Mouse (Mus musculus): ENCODE results near the gene Abca8a. TPM values are rescaled to one million over a fixed set of nuclear protein-coding genes. Genes with fewer than 3 reads are reported as not detected.
"Not testable (repeated sequence)": the region's sequence is repeated elsewhere in the genome, so short reads cannot be mapped to it uniquely, and the experiment has no call there.

The Abca8a gene
- total RNA-seq, 2 experiments from 2014 or later = 24.7 to 30.4 TPM

DNA sequence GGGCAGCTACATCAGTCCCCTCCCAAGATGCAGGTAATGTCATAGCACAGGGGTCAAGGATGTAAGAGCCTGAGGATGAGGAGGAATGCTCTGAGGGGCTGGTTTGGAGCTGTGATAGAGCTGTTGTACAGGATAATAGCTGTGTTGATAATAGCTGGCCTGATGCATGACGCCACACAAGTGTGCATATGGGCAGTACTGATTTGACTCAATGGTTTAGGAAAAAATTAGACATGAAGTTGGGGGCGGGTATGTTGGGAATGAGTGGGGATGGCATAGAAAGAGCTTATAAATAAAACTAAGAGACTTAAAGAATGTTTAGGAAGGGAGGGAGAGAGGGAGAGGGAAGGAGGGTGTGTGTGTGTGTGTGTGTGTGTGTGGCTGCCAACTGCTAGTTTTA, 105.5 kb downstream of the Abca8a start:
- intact Hi-C loops (cut with DNase I) = no loop called here
- no peak for DNase-seq

DNA sequence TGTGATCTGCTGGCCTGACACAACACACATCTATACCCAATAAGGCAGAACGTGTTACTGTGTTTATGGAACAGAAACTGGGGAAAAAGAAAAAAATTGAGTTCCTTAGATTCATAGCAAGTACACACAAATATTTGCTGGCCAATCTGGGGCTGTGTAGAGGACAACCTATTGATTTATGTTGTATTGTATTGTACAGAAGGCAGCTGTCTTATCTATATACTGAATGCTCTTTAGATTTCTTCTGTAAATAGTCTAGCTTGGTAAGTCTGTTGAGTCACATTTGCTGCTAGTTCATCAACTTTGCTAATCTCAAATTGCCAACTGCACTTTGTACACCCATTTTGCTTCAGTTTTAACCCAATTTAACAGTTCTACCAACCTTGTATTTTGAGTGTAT, 107.6 kb downstream of the Abca8a start:
- no peak for DNase-seq
- intact Hi-C loops (cut with DNase I) = no loop called here

DNA sequence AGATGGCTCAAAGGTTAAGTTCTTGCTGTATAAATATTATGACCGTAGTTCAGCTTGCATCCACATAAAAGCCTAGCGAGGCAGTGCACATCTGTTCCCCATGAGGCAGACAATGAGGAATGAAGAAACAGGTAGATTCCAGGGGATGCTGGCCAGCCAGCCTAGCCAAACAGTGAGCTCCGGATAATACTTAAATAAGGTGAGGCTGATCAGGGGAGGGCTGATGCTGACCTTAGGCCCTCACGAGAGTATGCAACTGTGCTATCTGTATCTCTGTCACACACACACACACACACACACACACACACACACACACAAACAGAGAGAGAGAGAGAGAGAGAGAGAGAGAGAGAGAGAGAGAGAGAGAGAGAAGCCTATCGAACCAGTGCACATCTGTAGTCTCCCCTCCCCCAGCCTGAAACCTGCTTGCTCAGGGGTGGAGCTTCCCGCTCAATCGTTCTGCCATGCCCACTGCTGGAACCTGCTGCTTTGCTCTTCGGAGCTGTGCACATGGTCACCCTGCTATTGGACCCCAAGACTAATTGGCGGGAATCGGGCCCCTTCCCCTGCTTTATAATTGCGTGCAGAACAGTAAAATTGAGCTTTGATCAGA, 108.2 kb downstream of the Abca8a start:
- intact Hi-C loops (cut with DNase I); DNase-seq: not testable (repeated sequence)

DNA sequence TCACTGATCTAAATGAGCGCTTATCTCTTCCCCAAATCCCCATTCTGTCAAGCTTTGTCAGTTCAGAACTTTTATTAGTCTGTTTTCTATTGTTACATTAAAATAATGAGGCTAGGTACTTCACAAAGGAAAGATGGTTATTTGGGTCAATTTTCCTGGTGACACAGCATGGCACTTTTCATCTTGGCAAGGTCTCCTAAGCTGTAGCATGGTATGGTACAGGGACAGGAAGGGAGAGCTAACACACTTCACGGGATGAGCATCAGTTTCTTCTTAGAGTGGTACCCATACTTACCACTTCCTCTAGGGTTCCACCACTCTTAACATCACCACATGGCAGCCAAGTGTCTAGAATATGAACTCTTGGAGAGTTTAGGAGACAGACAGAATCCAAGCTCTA, 113.9 kb downstream of the Abca8a start:
- DNase-seq = no peak
- intact Hi-C loops (cut with DNase I) = no loop called here

Other genes with a start within 250 kb of the Abca8a start
- gene Abca8b, start 100.1 kb downstream of the Abca8a start, total RNA-seq (2021) = 10 to 100 TPM; 12.0 to 12.3 TPM
- 10 to 100 TPM in 1 of 2 experiments, 1 to 10 TPM in 1; 8.8 to 10.2 TPM for gene Abca9, start 72.2 kb upstream of the Abca8a start, total RNA-seq (2021)
- 1 to 10 TPM; 2.4 to 2.7 TPM for gene Abca6, start 155.8 kb upstream of the Abca8a start, total RNA-seq (2021)
- gene Abca5, start 241.7 kb upstream of the Abca8a start, total RNA-seq (2021) = 1 to 10 TPM; 7.2 to 7.3 TPM